Mouse (Mus musculus) MEL (cell line): ENCODE measurements around the gene Drg1. TPM values are rescaled to one million over a fixed set of nuclear protein-coding genes. Genes with fewer than 3 reads are reported as not detected.

Experiments
- DNase-seq: peaks from one replicate; pipeline ENCODE4 v3.0.0; 2011; ENCODE audit warnings: low read depth, low spot score
- H3K27ac ChIP-seq: 2 replicates; pipeline ENCODE4 v1.5.1; 2012; ENCODE audit warnings: low read depth, mild to moderate bottlenecking, control low read depth, low read length, moderate library complexity; ENCODE audit not compliant: control insufficient read depth
- H3K27me3 ChIP-seq, 2 experiments: fragments of 150-350 bp in 1 of 2; sonication (generic) in 1 of 2; 2 replicates each; pipeline ENCODE4 v1.6.1; 2012; ENCODE audit warnings: low read length in 2 of 2, mild to moderate bottlenecking in 2 of 2, improper control_type of control experiment in 1 of 2, moderate library complexity in 1 of 2; ENCODE audit not compliant: insufficient read depth in 2 of 2, control insufficient read depth in 1 of 2
- H3K36me3 ChIP-seq, 2 experiments: 2 replicates each; pipeline ENCODE4 v1.6.1; 2012 to 2014; ENCODE audit warnings: low read length in 2 of 2, improper control_type of control experiment in 1 of 2, inconsistent platforms in 1 of 2, mild to moderate bottlenecking in 1 of 2; ENCODE audit not compliant: insufficient read depth in 2 of 2, control insufficient read depth in 1 of 2
- H3K4me1 ChIP-seq, 2 experiments: fragments of 150-350 bp in 1 of 2; sonication (generic) in 1 of 2; 2 replicates each; pipeline ENCODE4 v1.6.1; 2012; ENCODE audit warnings: low read length in 2 of 2, improper control_type of control experiment in 1 of 2, mild to moderate bottlenecking in 1 of 2; ENCODE audit not compliant: insufficient read depth in 2 of 2, control insufficient read depth in 1 of 2
- H3K4me3 ChIP-seq, 2 experiments: fragments of 150-350 bp in 1 of 2; sonication (generic) in 1 of 2; 2 replicates each; pipeline ENCODE4 v1.5.1; 2012; ENCODE audit warnings: low read depth in 2 of 2, low read length in 2 of 2, mild to moderate bottlenecking in 2 of 2, moderate library complexity in 2 of 2, control low read depth in 1 of 2, improper control_type of control experiment in 1 of 2; ENCODE audit not compliant: control insufficient read depth in 1 of 2, insufficient read depth in 1 of 2
- H3K79me2 ChIP-seq: 2 replicates; pipeline ENCODE4 v1.6.1; 2012; ENCODE audit warnings: mild to moderate bottlenecking, low read length, moderate library complexity; ENCODE audit not compliant: control insufficient read depth, poor library complexity, insufficient read depth
- H3K9ac ChIP-seq: 2 replicates; pipeline ENCODE4 v1.6.1; 2012; ENCODE audit warnings: low read depth, mild to moderate bottlenecking, control low read depth, low read length, moderate library complexity; ENCODE audit not compliant: control insufficient read depth, poor library complexity, severe bottlenecking
- H3K9me3 ChIP-seq: fragments of 150-350 bp; sonication (generic); replicated peaks from 2 replicates; pipeline ENCODE4 v1.6.1; 2012; ENCODE audit warnings: mild to moderate bottlenecking, low read length, improper control_type of control experiment, moderate library complexity; ENCODE audit not compliant: insufficient read depth
- CHD1 ChIP-seq: IDR thresholded peaks from 2 replicates; pipeline ENCODE4 v1.6.1; 2012; ENCODE audit warnings: low read depth, mild to moderate bottlenecking, inconsistent platforms, low read length, improper control_type of control experiment
- ELF1 ChIP-seq: IDR thresholded peaks from 2 replicates; pipeline ENCODE4 v1.6.1; 2014; ENCODE audit warnings: low read depth, mild to moderate bottlenecking, inconsistent platforms, low read length, improper control_type of control experiment, moderate library complexity
- ETS1 ChIP-seq: IDR thresholded peaks from 2 replicates; pipeline ENCODE4 v1.6.1; 2012; ENCODE audit warnings: low read depth, mild to moderate bottlenecking, inconsistent platforms, low read length, improper control_type of control experiment, moderate library complexity
- GABPA ChIP-seq: IDR thresholded peaks from 2 replicates; pipeline ENCODE4 v1.6.1; 2012; ENCODE audit warnings: low read depth, mild to moderate bottlenecking, inconsistent platforms, low read length, improper control_type of control experiment, moderate library complexity
- GATA1 ChIP-seq: IDR thresholded peaks from 2 replicates; pipeline ENCODE4 v1.6.1; 2011; ENCODE audit warnings: low read depth, low read length, improper control_type of control experiment
- KAT2A ChIP-seq: conservative IDR thresholded peaks from 2 replicates; pipeline ENCODE4 v1.6.1; 2012; ENCODE audit warnings: low read depth, low read length, improper control_type of control experiment, inconsistent platforms
- MAFK ChIP-seq: IDR thresholded peaks from 2 replicates; pipeline ENCODE4 v1.6.1; 2011; ENCODE audit warnings: low read depth, mild to moderate bottlenecking, low read length, improper control_type of control experiment, borderline replicate concordance
- MAX ChIP-seq: IDR thresholded peaks from 2 replicates; pipeline ENCODE4 v1.6.1; 2011; ENCODE audit warnings: low read length, improper control_type of control experiment
- MXI1 ChIP-seq: IDR thresholded peaks from 2 replicates; pipeline ENCODE4 v1.6.1; 2011; ENCODE audit warnings: mild to moderate bottlenecking, low read depth, low read length, improper control_type of control experiment
- MYB ChIP-seq: IDR thresholded peaks from 2 replicates; pipeline ENCODE4 v1.6.1; 2011; ENCODE audit warnings: mild to moderate bottlenecking, low read depth, low read length, improper control_type of control experiment
- POLR2A ChIP-seq, 2 experiments: IDR thresholded peaks; 2 replicates each; pipeline ENCODE4 v1.6.1; 2011 to 2012; ENCODE audit warnings: low read length in 2 of 2, mild to moderate bottlenecking in 2 of 2, control low read depth in 1 of 2, improper control_type of control experiment in 1 of 2, low read depth in 1 of 2, moderate library complexity in 1 of 2; ENCODE audit not compliant: control insufficient read depth in 1 of 2, insufficient read depth in 1 of 2, poor library complexity in 1 of 2
- POLR2AphosphoS5 ChIP-seq: IDR thresholded peaks from 2 replicates; pipeline ENCODE4 v1.6.1; 2012; ENCODE audit warnings: low read depth, borderline replicate concordance, mild to moderate bottlenecking, inconsistent platforms, low read length, moderate library complexity, mixed read lengths
- RCOR1 ChIP-seq: IDR thresholded peaks from 2 replicates; pipeline ENCODE4 v1.6.1; 2012; ENCODE audit warnings: low read depth, mild to moderate bottlenecking, inconsistent platforms, low read length, improper control_type of control experiment
- SIN3A ChIP-seq: IDR thresholded peaks from 2 replicates; pipeline ENCODE4 v1.6.1; 2012; ENCODE audit warnings: low read length, improper control_type of control experiment, inconsistent platforms
- TAL1 ChIP-seq: IDR thresholded peaks from 2 replicates; pipeline ENCODE4 v1.6.1; 2012; ENCODE audit warnings: mild to moderate bottlenecking, inconsistent platforms, low read length, moderate library complexity, mixed read lengths
- TCF12 ChIP-seq: IDR thresholded peaks from 2 replicates; pipeline ENCODE4 v1.6.1; 2014; ENCODE audit warnings: low read depth, mild to moderate bottlenecking, inconsistent platforms, low read length, improper control_type of control experiment, moderate library complexity
- ZMIZ1 ChIP-seq: IDR thresholded peaks from 2 replicates; pipeline ENCODE4 v1.6.1; 2012; ENCODE audit warnings: low read depth, mild to moderate bottlenecking, inconsistent platforms, low read length, improper control_type of control experiment, moderate library complexity
- polyA plus RNA-seq, 2 experiments: library from polyadenylated mRNA; stranded (reverse) in 1 of 2; unstranded in 1 of 2; fragments of >175 nt in 1 of 2; fragments of >200 nt in 1 of 2; gene quantifications; 2 replicates each; pipeline versions ENCODE4 v1.2.1 to v1.2.4; 2012; ENCODE audit warnings: low replicate concordance in 2 of 2, low read depth in 1 of 2; ENCODE audit not compliant: insufficient read length in 2 of 2, insufficient read depth in 1 of 2, missing spikeins in 1 of 2
- total RNA-seq: library from RNA; depleted of rRNA; stranded (reverse); fragments of 300-350 nt; gene quantifications from 2 replicates; pipeline ENCODE4 v1.2.3, GENCODE M21; 2012

Gene Drg1
- total and polyA plus RNA-seq, 3 experiments = 161 to 1,664 (median 212) TPM

- no peak for TF ChIP-seq MAFK
- TF ChIP-seq GATA1 = peak; percentile 67
- TF ChIP-seq MAX = no peak
- no peak for TF ChIP-seq CHD1
- TF ChIP-seq GABPA = no peak
- TF ChIP-seq TAL1 = peak; percentile 45
Observed at GRCm38 (mm10) chr11:3287921-3288320, 21.7 kb upstream of the Drg1 start (continued).

DNA sequence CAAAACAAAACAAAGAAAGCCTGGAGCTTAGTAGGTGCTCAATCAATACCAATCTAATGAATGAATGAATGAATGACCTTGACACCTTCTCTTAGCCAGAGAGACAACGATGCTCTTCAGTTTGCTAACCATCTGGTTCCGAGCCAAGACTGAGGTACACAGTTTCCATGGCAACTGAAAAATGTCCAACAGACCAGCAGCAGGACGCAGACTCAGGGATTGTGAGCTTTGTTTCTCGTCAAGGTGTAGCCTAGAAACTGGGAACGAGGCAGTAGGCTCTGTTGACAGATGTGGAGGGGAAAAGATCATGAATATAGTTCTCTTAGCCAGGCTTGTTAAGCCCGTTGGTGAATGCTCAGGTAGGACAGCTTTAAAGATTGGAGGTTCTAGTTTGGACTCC lies 20.9 kb upstream of the Drg1 start:
- no peak overlapping the region for H3K4me3 ChIP-seq
- peaks cover 32% of the 10 kb centered on the region for H3K79me2 ChIP-seq
- H3K27ac ChIP-seq = no peak overlapping the region
- peaks cover 3 to 14% of the 10 kb centered on the region in 2 experiments; a peak in 3 of 4 replicates for H3K4me1 ChIP-seq
- no peaks in the 10 kb centered on the region for H3K27me3 ChIP-seq
- TF ChIP-seq KAT2A = no peak
- no peak for TF ChIP-seq POLR2A (IDR thresholded peaks at IDR 0.05; ENCODE audit: control insufficient read depth in 1 of 2, insufficient read depth in 1 of 2, low read depth in 1 of 2, low read length in 2 of 2, poor library complexity in 1 of 2)
- no peak for TF ChIP-seq MXI1
- TF ChIP-seq SIN3A = 0 out of 2 replicates have a peak, but pooled peaks have one; percentile 26
- no peak overlapping the region for H3K9ac ChIP-seq
- peaks cover 0 to 6% of the 10 kb centered on the region in 2 experiments; a peak in 2 of 4 replicates for H3K36me3 ChIP-seq
- DNase-seq = no peak
- no peaks in the 10 kb centered on the region for H3K9me3 ChIP-seq

- peaks cover 0 to 6% of the 10 kb centered on the region in 2 experiments; a peak in 2 of 4 replicates for H3K36me3 ChIP-seq
- no peak for DNase-seq
- no peaks in the 10 kb centered on the region for H3K27me3 ChIP-seq
- no peak overlapping the region for H3K27ac ChIP-seq
- H3K4me1 ChIP-seq = peaks cover 3 to 14% of the 10 kb centered on the region in 2 experiments; a peak in 3 of 4 replicates
- no peak overlapping the region for H3K4me3 ChIP-seq
- H3K9me3 ChIP-seq = no peaks in the 10 kb centered on the region
- TF ChIP-seq ETS1 (no peak), ZMIZ1 (no peak), ELF1 (no peak), RCOR1 (no peak), POLR2AphosphoS5 (no peak), MYB (no peak), TCF12 (no peak), GABPA (no peak), SIN3A (no peak)
- TF ChIP-seq, all 39 proteins: peak for 0
- no peak overlapping the region for H3K9ac ChIP-seq
- peaks cover 21% of the 10 kb centered on the region for H3K79me2 ChIP-seq
Observed at GRCm38 (mm10) chr11:3285940-3286339, 19.7 kb upstream of the Drg1 start.
